Mouse (Mus musculus) spleen, postnatal 0 days (tissue): ENCODE measurements around the gene Mptx2. TPM values are rescaled to one million over a fixed set of nuclear protein-coding genes. Genes with fewer than 3 reads are reported as not detected.

ENCODE experiments used
- polyA plus RNA-seq: library from polyadenylated mRNA; unstranded; fragments of >200 nt; fragmentation: Nextera tagmentation; extraction: Ambion mirVana; gene quantifications from 2 replicates; pipeline ENCODE4 v1.2.1, GENCODE M21; 2015

Gene Mptx2
- not detected in 2 replicates for polyA plus RNA-seq

GRCm38 (mm10) chr1:173277677-173278076 is at the start of gene Mptx2:
TSS of gene Mptx2 (minus strand) at chr1:173277777.

GRCm38 (mm10) chr1:173265701-173266100 is 11.9 kb downstream of the Mptx2 start, which contains the start of gene Olfr418:
TSS of gene Olfr418 (plus strand) at chr1:173266001.

GRCm38 (mm10) chr1:173227081-173227480 is 50.5 kb downstream of the Mptx2 start, which contains the start of gene Fcer1a:
TSS of gene Fcer1a (minus strand) at chr1:173227214.

Other genes starting within 250 kb of the Mptx2 start
- not detected in 2 replicates for gene Olfr1408, start 140.4 kb downstream of the Mptx2 start, polyA plus RNA-seq
- gene Olfr1406, start 87.1 kb downstream of the Mptx2 start, polyA plus RNA-seq: not detected in 2 replicates
- not detected in 2 replicates for gene Olfr218, start 80.0 kb downstream of the Mptx2 start, polyA plus RNA-seq
- not detected in 2 replicates for gene Olfr1404, start 65.4 kb downstream of the Mptx2 start, polyA plus RNA-seq
- 4.6 and 5.0 TPM in 2 replicates for gene Fcer1a, start 50.6 kb downstream of the Mptx2 start, polyA plus RNA-seq
- gene Olfr418, start 11.8 kb downstream of the Mptx2 start, polyA plus RNA-seq: not detected in 2 replicates
- gene Ackr1, start 56.0 kb upstream of the Mptx2 start, polyA plus RNA-seq: 35.1 and 49.6 TPM in 2 replicates
- 7.7 and 9.0 TPM in 2 replicates for gene Aim2, start 73.1 kb upstream of the Mptx2 start, polyA plus RNA-seq
- gene Cadm3, start 89.9 kb upstream of the Mptx2 start, polyA plus RNA-seq: 1.6 TPM in 2 replicates
- 0.48 and 0.97 TPM in 2 replicates for gene Ifi206, start 213.3 kb upstream of the Mptx2 start, polyA plus RNA-seq